Mouse (Mus musculus) urinary bladder, adult 18-20 months (tissue): ENCODE results near the gene Khdc1a.
"Not testable (repeated sequence)": the region's sequence is repeated elsewhere in the genome, so short reads cannot be mapped to it uniquely, and the experiment has no call there.

Source experiments
- DNase-seq, 2 experiments: peaks; one replicate each; pipeline ENCODE4 v3.0.0; 2022; ENCODE audit warnings: low spot score in 2 of 2, mixed read lengths in 2 of 2

Khdc1a gene

GRCm38 (mm10) chr1:21349341-21349740 is at the start of gene Khdc1a:
Gene Khdc1a (plus strand): TSS chr1:21349641.
- DNase-seq: no peak

- no peak for DNase-seq
Measured at GRCm38 (mm10) chr1:21299826-21300225, 49.6 kb upstream of the Khdc1a start.

- DNase-seq: no peak
Measured at GRCm38 (mm10) chr1:21301686-21302085, 47.8 kb upstream of the Khdc1a start.

- no peak for DNase-seq
Measured at GRCm38 (mm10) chr1:21304174-21304573, 45.3 kb upstream of the Khdc1a start.

GRCm38 (mm10) chr1:21304646-21305045 is 44.8 kb upstream of the Khdc1a start:
- no peak for DNase-seq

GRCm38 (mm10) chr1:21305443-21305842 is 44.0 kb upstream of the Khdc1a start:
- DNase-seq: no peak

- DNase-seq: no peak
Measured at GRCm38 (mm10) chr1:21314336-21314735, 35.1 kb upstream of the Khdc1a start.

GRCm38 (mm10) chr1:21315756-21316155 is 33.7 kb upstream of the Khdc1a start:
- DNase-seq: no peak

- DNase-seq: no peak
Measured at GRCm38 (mm10) chr1:21316305-21316704, 33.1 kb upstream of the Khdc1a start.

GRCm38 (mm10) chr1:21318202-21318601 is 31.2 kb upstream of the Khdc1a start:
- no peak for DNase-seq

GRCm38 (mm10) chr1:21320271-21320670 is 29.2 kb upstream of the Khdc1a start:
- not testable (repeated sequence) for DNase-seq

GRCm38 (mm10) chr1:21321656-21322055 is 27.8 kb upstream of the Khdc1a start:
- no peak for DNase-seq

GRCm38 (mm10) chr1:21323996-21324574 is 25.4 kb upstream of the Khdc1a start:
- DNase-seq: no peak

- DNase-seq: no peak
Measured at GRCm38 (mm10) chr1:21324633-21325032, 24.8 kb upstream of the Khdc1a start.

- no peak for DNase-seq
Measured at GRCm38 (mm10) chr1:21326733-21327132, 22.7 kb upstream of the Khdc1a start.

GRCm38 (mm10) chr1:21331161-21331560 is 18.3 kb upstream of the Khdc1a start:
- not testable (repeated sequence) for DNase-seq

- DNase-seq: no peak
Measured at GRCm38 (mm10) chr1:21333222-21333973, 16.0 kb upstream of the Khdc1a start.

- no peak for DNase-seq
Measured at GRCm38 (mm10) chr1:21335836-21336235, 13.6 kb upstream of the Khdc1a start.

GRCm38 (mm10) chr1:21340745-21341144 is 8.7 kb upstream of the Khdc1a start:
- no peak for DNase-seq

GRCm38 (mm10) chr1:21344253-21344652 is 5.2 kb upstream of the Khdc1a start:
- peak; percentile 12 to 15 for DNase-seq

GRCm38 (mm10) chr1:21344752-21345151 is 4.7 kb upstream of the Khdc1a start:
- not testable (repeated sequence) for DNase-seq

- not testable (repeated sequence) for DNase-seq
Measured at GRCm38 (mm10) chr1:21368031-21368430, 18.6 kb downstream of the Khdc1a start, which contains the start of gene Khdc1c. Gene Khdc1c (plus strand): TSS chr1:21368331.

GRCm38 (mm10) chr1:21383256-21383655 is 33.8 kb downstream of the Khdc1a start, which contains the start of gene Khdc1b:
Gene Khdc1b (plus strand): TSS chr1:21383556.
- no peak for DNase-seq
